15 mouse cellular contexts compared by ENCODE assay signal in genomic region chr3:121906623-121907022, GRCm38 (mm10). TPM values are rescaled to one million over a fixed set of nuclear protein-coding genes. Genes with fewer than 3 reads are reported as not detected.
DNase-seq lines count a peak whose midpoint lies in the region; ATAC-seq lines count a peak whose summit lies in the region.
"Had no signal": no experiment of that assay in that cellular context is flagged by ENCODE, and none has a peak within 500 bp of the region (broad histone marks: within the 10 kb centered on the region; RNA-seq: fewer than 3 reads in every experiment).

No protein-coding gene starts in this region.

- no peak overlapping the region for H3K27ac ChIP-seq in heart, embryonic 15.5 days
- H3K27ac ChIP-seq: midbrain, embryonic 12.5 days had no signal

- H3K9ac ChIP-seq in heart, embryonic 15.5 days = no peak overlapping the region
- H3K9ac ChIP-seq: midbrain, embryonic 12.5 days had no signal

- no peak overlapping the region for H3K4me3 ChIP-seq in heart, embryonic 15.5 days
- H3K4me3 ChIP-seq: midbrain, embryonic 12.5 days; myocyte had no signal

- no peak for ATAC-seq in heart, embryonic 15.5 days (replicated peaks; ENCODE audit: insufficient number of reproducible peaks, insufficient read depth, low FRiP score, low read depth)
- ATAC-seq: forebrain, embryonic 14.5 days; Patski had no signal

- peak overlapping the region; percentile 23; the same call in 1 of the 2 replicates for H3K4me2 ChIP-seq in heart, embryonic 15.5 days
- H3K4me2 ChIP-seq: midbrain, embryonic 12.5 days had no signal

- WGBS in heart, embryonic 15.5 days = 18% methylated on average over 8 of the region's 8 CpGs

- no peaks in the 10 kb centered on the region for H3K9me3 ChIP-seq in heart, embryonic 15.5 days (replicated peaks)
- H3K9me3 ChIP-seq: midbrain, embryonic 12.5 days had no signal

- H3K4me1 ChIP-seq in heart, embryonic 15.5 days (replicated peaks) = peaks cover 8% of the 10 kb centered on the region
- H3K4me1 ChIP-seq: midbrain, embryonic 12.5 days had no signal

- intact Hi-C loops in heart, postnatal 25 days (cut with DNase I) = no loop called here

- no peaks in the 10 kb centered on the region for H3K36me3 ChIP-seq in heart, embryonic 15.5 days
- H3K36me3 ChIP-seq: midbrain, embryonic 12.5 days had no signal

- DNase-seq in adrenal gland, postnatal 14 days = peak; percentile 29
- DNase-seq in adrenal gland, adult 8-10 months = no peak
- no peak for DNase-seq in heart, postnatal 25 days (ENCODE audit: low spot score)
- peak; percentile 43 for DNase-seq in lung, postnatal 36 days
- DNase-seq in lung, postnatal 4 days = no peak
- DNase-seq in yolk sac, embryonic 10.5 days (ENCODE audit: low spot score) = peak; percentile 76
- DNase-seq in testis, postnatal 10 days (ENCODE audit: low spot score) = no peak
- DNase-seq: cerebellum, adult 9-11 months; lung, postnatal 14 days; thymus, postnatal 36 days had no signal

- H3K27me3 ChIP-seq in heart, embryonic 15.5 days = no peaks in the 10 kb centered on the region
- H3K27me3 ChIP-seq: midbrain, embryonic 12.5 days; Patski had no signal

RNA-seq across cellular contexts. Expression of gene Arhgap29, which starts 45.7 kb away (rescaled TPM):
- 82.6 and 83.4 TPM in 2 replicates for total RNA-seq in adrenal gland, postnatal 14 days (2021)
- total RNA-seq in adrenal gland, adult 8-10 months (2022) = 10 to 100 TPM; 47.3 to 67.5 (median 51.3) TPM
- 45.3 and 48.1 TPM in 2 replicates for polyA plus RNA-seq in heart, embryonic 15.5 days (2015; fragmentation: Nextera tagmentation; extraction: Ambion mirVana)
- total RNA-seq in heart, postnatal 25 days (2021) = 10 to 100 TPM; 50.0 to 53.1 TPM

Comparison
In these comparisons a context has a peak if more than half of its experiments do, and no peak if none do; other contexts are left out.
1. DNase-seq: peak in adrenal gland, postnatal 14 days (single experiment), lung, postnatal 36 days (single experiment) and yolk sac, embryonic 10.5 days (single experiment); none in adrenal gland, adult 8-10 months (single experiment), heart, postnatal 25 days (single experiment), lung, postnatal 4 days (0 of 2) and testis, postnatal 10 days (single experiment).